Mouse (Mus musculus) limb, embryonic 11.5 days (tissue): ENCODE results near the gene Hrh2. TPM values are rescaled to one million over a fixed set of nuclear protein-coding genes. Genes with fewer than 3 reads are reported as not detected.

Source experiments
- ATAC-seq: fragments of 200-750 bp; cut with Nextera tagmentation; 2 replicates; pipeline ENCODE4 v1.8.0; 2017; ENCODE audit warnings: low read depth; ENCODE audit not compliant: insufficient number of reproducible peaks, low FRiP score, low TSS enrichment
- DNase-seq: peaks from one replicate; pipeline ENCODE4 v3.0.0-alpha.2; 2015; ENCODE audit warnings: low spot score
- H3K27ac ChIP-seq: fragments of 300-500 bp; sonication (generic); replicated peaks from 2 replicates; pipeline ENCODE4 v1.5.1; 2014; ENCODE audit warnings: low read depth, mild to moderate bottlenecking, low read length
- H3K27me3 ChIP-seq: fragments of 300-500 bp; sonication (generic); 2 replicates; pipeline ENCODE4 v1.6.1; 2014; ENCODE audit warnings: mild to moderate bottlenecking, low read length, mixed read lengths; ENCODE audit not compliant: control insufficient read depth, insufficient read depth
- H3K36me3 ChIP-seq: fragments of 300-500 bp; sonication (generic); 2 replicates; pipeline ENCODE4 v1.6.1; 2014; ENCODE audit warnings: mild to moderate bottlenecking, low read length, moderate library complexity, mixed read lengths; ENCODE audit not compliant: control insufficient read depth, insufficient read depth
- H3K4me1 ChIP-seq: fragments of 300-500 bp; sonication (generic); 2 replicates; pipeline ENCODE4 v1.6.1; 2014; ENCODE audit warnings: low read length, mixed read lengths; ENCODE audit not compliant: control insufficient read depth, insufficient read depth
- H3K4me2 ChIP-seq: fragments of 300-500 bp; sonication (generic); 2 replicates; pipeline ENCODE4 v1.6.1; 2014; ENCODE audit warnings: low read depth, mild to moderate bottlenecking, moderate library complexity; ENCODE audit not compliant: severe bottlenecking
- H3K4me3 ChIP-seq: fragments of 300-500 bp; sonication (generic); 2 replicates; pipeline ENCODE4 v1.5.1; 2014; ENCODE audit warnings: low read depth, low read length
- H3K9ac ChIP-seq: fragments of 300-500 bp; sonication (generic); 2 replicates; pipeline ENCODE4 v1.6.1; 2014; ENCODE audit warnings: mild to moderate bottlenecking, low read length
- H3K9me3 ChIP-seq: fragments of 300-500 bp; sonication (generic); 2 replicates; pipeline ENCODE4 v1.6.1; 2016; ENCODE audit warnings: low read length; ENCODE audit not compliant: control insufficient read depth
- WGBS: fragments of 180-500 bp; shearing (Covaris S2); extraction: QIAGEN DNeasy Blood & Tissue Kit; methylation state at CpG from one replicate; pipeline ENCODE4 v1.1.7; 2014; 5-methylcytosine and 5-hydroxymethylcytosine counted together
- polyA plus RNA-seq: library from polyadenylated mRNA; unstranded; fragments of >200 nt; fragmentation: Nextera tagmentation; extraction: Ambion mirVana; gene quantifications from 2 replicates; pipeline ENCODE4 v1.2.1, GENCODE M21; 2014

Gene Hrh2
- polyA plus RNA-seq, 1 experiment from 2014 or later, result not detected

DNA sequence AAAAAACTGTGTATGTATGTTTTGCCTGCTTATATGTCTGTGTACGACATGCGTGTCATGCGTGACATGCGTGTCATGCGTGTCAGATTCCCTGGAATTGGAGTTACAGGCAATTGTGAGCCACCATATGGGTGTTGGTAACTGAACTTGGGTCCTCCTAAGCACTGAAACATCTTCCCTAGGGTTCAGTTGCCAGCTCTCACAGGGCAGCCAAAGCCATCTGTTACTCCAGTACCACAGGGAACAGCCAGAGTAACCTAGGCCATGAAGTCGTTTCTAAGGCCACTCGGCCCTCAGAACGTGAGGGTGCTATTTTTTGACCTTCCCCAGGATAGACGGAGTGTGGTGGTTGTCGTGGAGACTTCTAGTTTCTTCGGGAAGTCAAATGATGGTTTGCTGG, 32.2 kb upstream of the Hrh2 start:
- no peak for DNase-seq
- H3K9me3 ChIP-seq, result no peaks in the 10 kb centered on the region
- H3K4me1 ChIP-seq, result no peaks in the 10 kb centered on the region
- no peaks in the 10 kb centered on the region for H3K36me3 ChIP-seq
- 59% methylated on average over 11 of the region's 11 CpGs for WGBS
- H3K27ac ChIP-seq, result no peak overlapping the region
- H3K4me2 ChIP-seq, result no peak overlapping the region
- no peak for ATAC-seq
- no peaks in the 10 kb centered on the region for H3K27me3 ChIP-seq
- H3K9ac ChIP-seq, result no peak overlapping the region
- no peak overlapping the region for H3K4me3 ChIP-seq

DNA sequence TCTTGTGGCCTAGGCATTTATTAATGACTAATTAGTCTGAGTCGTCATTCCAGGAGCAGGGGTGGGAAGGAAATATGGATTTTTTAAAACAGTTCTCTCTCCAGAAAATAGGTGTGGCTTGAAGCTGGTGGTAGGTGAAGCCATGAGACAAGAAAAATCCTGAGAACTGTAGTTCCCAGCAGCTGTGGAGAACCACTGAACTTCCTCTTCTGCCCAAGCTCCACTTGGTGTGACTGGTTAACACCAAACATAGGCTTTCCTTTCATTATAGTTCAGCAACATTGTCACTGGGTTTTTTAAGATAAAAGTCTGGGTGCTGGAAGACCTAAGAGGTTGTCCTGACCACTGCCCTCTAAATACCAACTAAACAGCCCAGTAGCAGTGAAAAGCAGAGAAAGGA, 31.4 kb upstream of the Hrh2 start:
- H3K4me1 ChIP-seq, result peaks cover 4% of the 10 kb centered on the region
- H3K27ac ChIP-seq, result no peak overlapping the region
- no peak for ATAC-seq
- no peak overlapping the region for H3K4me3 ChIP-seq
- no peak overlapping the region for H3K4me2 ChIP-seq
- H3K36me3 ChIP-seq, result no peaks in the 10 kb centered on the region
- no peaks in the 10 kb centered on the region for H3K9me3 ChIP-seq
- H3K9ac ChIP-seq, result no peak overlapping the region
- no peak for DNase-seq
- 21% methylated on average over 1 of the region's 1 CpGs for WGBS
- no peaks in the 10 kb centered on the region for H3K27me3 ChIP-seq

DNA sequence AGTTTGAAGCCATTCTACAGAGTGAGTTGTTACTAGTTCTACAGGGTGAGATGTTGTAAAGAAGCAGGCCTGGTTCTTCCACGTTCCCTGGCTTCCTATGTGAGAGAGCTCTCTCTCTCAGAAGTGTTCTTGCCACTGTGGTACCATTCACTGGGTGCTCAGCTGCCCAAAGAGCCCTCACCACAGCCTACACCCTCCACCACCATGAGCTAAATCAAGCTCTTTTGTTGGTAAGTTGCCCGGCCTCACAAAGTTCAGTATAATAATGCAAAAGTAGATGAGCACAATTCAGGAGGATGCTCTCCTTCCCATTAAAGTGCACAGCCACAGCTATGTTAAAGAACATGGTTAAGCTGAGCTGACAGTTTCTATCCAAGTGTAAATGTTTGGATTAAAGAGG, 30.4 kb upstream of the Hrh2 start:
- Histone ChIP-seq H3K27ac (no peak overlapping the region), H3K36me3 (no peaks in the 10 kb centered on the region), H3K4me1 (peaks cover 4% of the 10 kb centered on the region), H3K9ac (no peak overlapping the region), H3K4me3 (no peak overlapping the region), H3K4me2 (no peak overlapping the region), H3K9me3 (no peaks in the 10 kb centered on the region), H3K27me3 (no peaks in the 10 kb centered on the region)
- no peak for ATAC-seq
- WGBS, result 90% methylated on average over 2 of the region's 2 CpGs
- DNase-seq, result no peak

DNA sequence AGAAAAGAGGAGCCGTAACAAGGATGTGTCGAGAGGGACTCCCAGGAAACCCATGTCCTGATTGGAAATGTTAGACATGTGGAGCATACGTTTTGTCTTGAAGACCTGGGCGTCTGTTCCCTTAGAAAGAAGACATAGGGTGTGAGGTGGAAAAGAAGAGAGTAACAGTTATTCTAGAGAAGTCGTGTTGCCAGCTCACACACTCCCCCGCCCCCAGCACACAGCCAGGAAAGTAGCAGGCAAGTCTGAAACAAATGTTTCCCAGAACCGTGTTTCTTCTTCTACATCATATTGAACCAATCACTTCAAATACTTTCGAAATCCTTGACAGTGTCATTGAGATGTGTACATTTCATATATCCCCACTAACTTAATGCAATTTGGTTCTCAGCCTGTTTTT, 28.6 kb upstream of the Hrh2 start:
- ATAC-seq (no peak), DNase-seq (no peak)
- no peaks in the 10 kb centered on the region for H3K9me3 ChIP-seq
- peaks cover 4% of the 10 kb centered on the region for H3K4me1 ChIP-seq
- H3K4me3 ChIP-seq, result no peak overlapping the region
- 79% methylated on average over 8 of the region's 8 CpGs for WGBS
- no peak overlapping the region for H3K9ac ChIP-seq
- H3K4me2 ChIP-seq, result no peak overlapping the region
- H3K27me3 ChIP-seq, result no peaks in the 10 kb centered on the region
- H3K36me3 ChIP-seq, result no peaks in the 10 kb centered on the region
- H3K27ac ChIP-seq, result no peak overlapping the region

DNA sequence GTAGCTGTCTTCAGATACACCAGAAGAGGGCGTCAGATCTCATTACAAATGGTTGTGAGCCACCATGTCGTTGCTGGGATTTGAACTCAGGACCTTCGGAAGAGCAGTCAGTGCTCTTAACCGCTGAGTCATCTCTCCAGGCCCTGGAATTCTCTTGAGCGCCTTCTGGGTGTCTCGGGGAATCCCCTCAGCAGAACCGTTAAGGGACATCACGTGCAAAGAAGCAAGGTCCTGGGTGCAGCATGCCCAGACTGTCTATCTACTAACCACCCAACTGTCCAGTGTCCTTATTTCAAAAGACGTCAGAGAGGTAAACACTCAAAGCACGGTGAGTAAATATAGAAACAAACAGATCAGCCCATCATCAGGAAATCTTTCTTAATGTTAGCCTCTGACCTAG, 27.5 kb upstream of the Hrh2 start:
- no peak overlapping the region for H3K4me2 ChIP-seq
- no peaks in the 10 kb centered on the region for H3K9me3 ChIP-seq
- DNase-seq, result no peak
- WGBS, result 88% methylated on average over 10 of the region's 10 CpGs
- H3K9ac ChIP-seq, result no peak overlapping the region
- H3K4me3 ChIP-seq, result no peak overlapping the region
- no peak for ATAC-seq
- H3K4me1 ChIP-seq, result peaks cover 4% of the 10 kb centered on the region
- H3K27ac ChIP-seq, result no peak overlapping the region
- H3K36me3 ChIP-seq, result no peaks in the 10 kb centered on the region
- no peaks in the 10 kb centered on the region for H3K27me3 ChIP-seq

DNA sequence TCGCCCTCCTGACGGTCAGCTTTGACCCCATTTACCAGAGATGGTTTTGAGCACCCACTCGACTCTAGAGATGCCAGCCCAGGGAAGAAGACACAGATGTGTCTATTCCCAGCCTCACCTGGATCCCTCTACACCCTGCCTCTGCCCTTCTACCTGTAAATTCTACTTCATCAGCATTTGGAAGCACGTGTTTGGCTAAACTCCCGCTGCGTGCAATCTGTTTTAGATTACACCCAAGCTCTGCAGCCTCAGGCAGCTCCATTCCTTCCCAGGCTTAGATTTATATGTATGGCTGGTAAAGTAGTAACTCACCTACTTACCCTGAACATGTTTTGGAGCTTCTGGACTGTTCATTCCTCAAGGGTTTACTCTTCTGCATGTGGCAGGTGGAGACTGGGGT, 26.9 kb upstream of the Hrh2 start:
- H3K4me3 ChIP-seq, result no peak overlapping the region
- H3K27me3 ChIP-seq, result no peaks in the 10 kb centered on the region
- no peaks in the 10 kb centered on the region for H3K9me3 ChIP-seq
- no peaks in the 10 kb centered on the region for H3K36me3 ChIP-seq
- H3K27ac ChIP-seq, result no peak overlapping the region
- H3K4me1 ChIP-seq, result peaks cover 4% of the 10 kb centered on the region
- WGBS, result 49% methylated on average over 6 of the region's 6 CpGs
- no peak for ATAC-seq
- DNase-seq, result peak; percentile 53
- no peak overlapping the region for H3K9ac ChIP-seq
- no peak overlapping the region for H3K4me2 ChIP-seq

DNA sequence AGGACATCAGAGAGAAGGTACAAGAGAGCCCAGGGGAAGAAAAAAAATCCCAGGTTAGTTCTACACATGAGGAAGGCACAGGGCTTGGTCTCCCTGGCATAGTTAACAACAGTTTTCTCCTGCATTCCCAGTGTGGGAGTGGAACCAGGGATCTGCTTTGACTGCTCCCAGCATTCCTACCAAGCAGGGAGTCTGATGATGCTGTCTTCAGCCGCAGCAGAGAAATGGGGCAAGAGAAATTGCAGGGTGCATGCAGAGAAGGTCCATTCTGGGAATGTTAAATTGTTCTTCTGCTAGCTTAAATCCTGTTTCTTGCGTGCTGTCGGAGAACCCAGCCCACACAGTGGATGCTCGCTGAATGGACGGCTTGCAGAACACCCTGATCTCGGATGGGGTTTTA, 26.2 kb upstream of the Hrh2 start:
- DNase-seq (no peak), ATAC-seq (no peak)
- no peak overlapping the region for H3K9ac ChIP-seq
- H3K9me3 ChIP-seq, result no peaks in the 10 kb centered on the region
- H3K4me2 ChIP-seq, result no peak overlapping the region
- H3K4me1 ChIP-seq, result peaks cover 4% of the 10 kb centered on the region
- no peak overlapping the region for H3K27ac ChIP-seq
- no peak overlapping the region for H3K4me3 ChIP-seq
- no peaks in the 10 kb centered on the region for H3K36me3 ChIP-seq
- H3K27me3 ChIP-seq, result no peaks in the 10 kb centered on the region
- 80% methylated on average over 6 of the region's 6 CpGs for WGBS

DNA sequence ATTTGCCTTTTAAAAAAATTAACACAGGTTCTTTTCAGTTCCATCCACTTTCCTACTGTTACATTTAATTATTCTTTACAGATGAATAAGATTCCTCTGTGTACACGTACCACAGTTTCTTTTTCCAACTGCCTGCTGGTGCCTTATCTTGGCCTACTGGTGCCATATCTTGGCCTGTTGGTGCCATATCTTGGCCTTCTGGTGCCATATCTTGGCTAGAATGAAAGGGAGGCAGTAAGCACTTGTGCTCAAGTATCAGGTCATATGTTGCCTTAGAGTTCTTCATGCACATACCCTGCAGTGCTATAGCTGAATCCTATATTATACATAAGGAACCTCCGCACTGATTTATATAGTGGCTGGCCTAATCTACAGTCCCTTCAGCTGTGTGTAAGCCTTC, 24.9 kb upstream of the Hrh2 start:
- no peak overlapping the region for H3K9ac ChIP-seq
- no peaks in the 10 kb centered on the region for H3K27me3 ChIP-seq
- 95% methylated on average over 2 of the region's 2 CpGs for WGBS
- peaks cover 4% of the 10 kb centered on the region for H3K4me1 ChIP-seq
- H3K9me3 ChIP-seq, result no peaks in the 10 kb centered on the region
- DNase-seq (no peak), ATAC-seq (no peak)
- no peaks in the 10 kb centered on the region for H3K36me3 ChIP-seq
- H3K4me2 ChIP-seq, result no peak overlapping the region
- no peak overlapping the region for H3K27ac ChIP-seq
- no peak overlapping the region for H3K4me3 ChIP-seq

DNA sequence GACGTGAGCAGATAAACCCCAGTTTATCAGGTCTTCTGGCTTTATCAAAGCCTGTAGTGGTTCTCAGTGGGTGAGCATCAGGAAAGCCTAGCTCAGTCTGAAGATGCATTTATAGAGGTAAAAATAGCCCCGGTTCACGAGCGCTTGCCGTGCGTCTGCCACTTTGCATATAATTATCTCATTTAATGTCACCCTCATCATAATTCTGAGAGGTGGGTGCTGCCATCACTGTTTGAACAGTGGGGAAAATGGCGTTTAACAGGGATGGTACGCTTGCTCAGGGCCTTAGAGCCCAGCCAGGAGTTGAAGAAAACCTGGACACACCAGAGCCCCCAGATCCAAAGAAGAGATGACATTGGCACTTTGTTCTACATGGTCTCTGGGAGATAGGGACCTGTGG, 23.3 kb upstream of the Hrh2 start:
- no peak overlapping the region for H3K9ac ChIP-seq
- DNase-seq (no peak), ATAC-seq (no peak)
- H3K27ac ChIP-seq, result no peak overlapping the region
- H3K4me3 ChIP-seq, result no peak overlapping the region
- no peaks in the 10 kb centered on the region for H3K9me3 ChIP-seq
- no peaks in the 10 kb centered on the region for H3K27me3 ChIP-seq
- no peak overlapping the region for H3K4me2 ChIP-seq
- H3K36me3 ChIP-seq, result no peaks in the 10 kb centered on the region
- 91% methylated on average over 8 of the region's 8 CpGs for WGBS
- peaks cover 4% of the 10 kb centered on the region for H3K4me1 ChIP-seq
